Mouse (Mus musculus): Measurements from ENCODE around the gene Kif20b.

GRCm38 (mm10) chr19:35018209-35018581, 96.0 kb downstream of the Kif20b start:
- TF ChIP-seq CTCF (IDR thresholded peaks at IDR 0.05; ENCODE audit: low read depth) (no peak), EP300 (optimal IDR thresholded peaks at IDR 0.05) (no peak)

Data from stomach, postnatal 0 days (tissue).